Mouse (Mus musculus) embryonic fibroblast, embryonic 13.5 days (primary cell): ENCODE results near the gene Sptbn4.

Experiments used
- CTCF ChIP-seq: IDR thresholded peaks from 2 replicates; pipeline ENCODE4 v1.5.1; 2011; ENCODE audit warnings: mild to moderate bottlenecking, control low read depth, low read length, moderate library complexity, borderline replicate concordance; ENCODE audit not compliant: insufficient read depth
- POLR2A ChIP-seq: IDR thresholded peaks from 2 replicates; pipeline ENCODE4 v1.6.1; 2011; ENCODE audit warnings: low read depth, mild to moderate bottlenecking, control low read depth, low read length, moderate library complexity

- TF ChIP-seq CTCF (no peak), POLR2A (peak; percentile 77)
These were observed 90.5 kb downstream of the Sptbn4 start, which contains the start of gene Gm20479 for GRCm38 (mm10) chr7:27356861-27357594.
